Mouse (Mus musculus) E14TG2a.4 (cell line): ENCODE data around the gene Smtnl1.

ENCODE experiments used
- CTCF ChIP-seq: conservative IDR thresholded peaks from 2 replicates; pipeline ENCODE4 v1.5.1; 2014; ENCODE audit warnings: low read length
- NANOG ChIP-seq: IDR thresholded peaks from 2 replicates; pipeline ENCODE4 v1.6.1; 2014; ENCODE audit warnings: borderline replicate concordance, low read length, mixed read lengths
- POU5F1 ChIP-seq: IDR thresholded peaks from 2 replicates; pipeline ENCODE4 v1.6.1; 2014; ENCODE audit warnings: low read length, borderline replicate concordance

DNA sequence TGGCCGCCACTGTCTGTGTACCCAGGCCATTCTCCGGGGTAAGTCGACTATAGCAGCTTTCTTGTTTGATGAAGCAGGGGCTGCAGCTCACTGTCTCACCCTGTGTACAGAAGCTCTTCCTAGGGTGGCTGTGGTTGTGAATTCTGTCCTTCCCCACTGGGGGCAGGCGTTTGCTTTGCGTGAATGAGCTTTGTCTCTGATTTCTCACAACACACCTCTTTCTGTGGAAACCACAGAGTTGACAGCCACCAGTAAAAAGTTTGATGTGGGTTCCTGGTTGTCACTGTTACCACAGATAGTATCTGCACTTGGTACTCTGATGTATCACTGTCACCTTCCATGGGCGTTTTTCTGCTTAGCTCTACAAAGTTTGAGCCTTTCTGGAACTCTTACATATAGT is 43.2 kb downstream of the Smtnl1 start:
- TF ChIP-seq CTCF (peak; percentile 28), NANOG (no peak), POU5F1 (no peak)
